Mouse (Mus musculus) left cerebral cortex, adult 8-10 months (tissue): ENCODE data around the gene Rasal3. TPM values are rescaled to one million over a fixed set of nuclear protein-coding genes. Genes with fewer than 3 reads are reported as not detected.

Source experiments
- DNase-seq, 2 experiments: peaks; one replicate each; pipeline ENCODE4 v3.0.0; 2022; ENCODE audit warnings: low spot score in 2 of 2
- total RNA-seq, 4 experiments: library from RNA; stranded (reverse); gene quantifications; 2 replicates each; pipeline ENCODE4 v1.2.4; 2022

Gene Rasal3
- 10 to 100 TPM in 2 of 4 experiments, 1 to 10 TPM in 2; 3.8 to 11.5 (median 7.6) TPM for total RNA-seq

GRCm38 (mm10) chr17:32403417-32403816 is at the start of gene Rasal3:
Gene Rasal3, minus strand, starts transcription at chr17:32403583.
- no peak for DNase-seq

DNA sequence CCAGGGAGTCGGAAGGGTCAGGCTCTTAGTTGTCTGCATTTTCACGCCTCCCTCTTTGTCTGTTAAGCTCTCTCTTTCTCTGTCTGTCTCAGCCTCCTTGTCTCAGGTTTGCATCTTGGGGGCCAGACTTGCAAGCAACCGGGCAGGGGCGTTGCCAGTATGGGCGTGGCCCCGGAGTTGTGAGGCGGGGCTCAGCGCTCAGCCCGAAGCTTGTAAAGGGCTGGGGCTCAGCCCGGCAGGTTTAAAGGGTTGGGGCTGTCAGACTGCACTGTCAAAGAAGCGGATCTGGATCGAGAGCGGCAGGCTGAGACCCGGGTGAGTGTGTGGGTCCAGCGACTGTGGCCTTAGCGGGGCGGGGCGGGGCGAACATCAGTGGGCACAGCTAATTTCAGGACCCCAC is 49.1 kb upstream of the Rasal3 start, which contains the start of gene Cyp4f39:
TSS of gene Cyp4f39 (plus strand) at position 242 of the 400 bp plus-strand sequence.
- no peak for DNase-seq

- DNase-seq, result no peak
These were observed 47.6 kb upstream of the Rasal3 start for GRCm38 (mm10) chr17:32450844-32451537.

- no peak for DNase-seq
These were observed 45.7 kb upstream of the Rasal3 start for GRCm38 (mm10) chr17:32449042-32449441.

DNA sequence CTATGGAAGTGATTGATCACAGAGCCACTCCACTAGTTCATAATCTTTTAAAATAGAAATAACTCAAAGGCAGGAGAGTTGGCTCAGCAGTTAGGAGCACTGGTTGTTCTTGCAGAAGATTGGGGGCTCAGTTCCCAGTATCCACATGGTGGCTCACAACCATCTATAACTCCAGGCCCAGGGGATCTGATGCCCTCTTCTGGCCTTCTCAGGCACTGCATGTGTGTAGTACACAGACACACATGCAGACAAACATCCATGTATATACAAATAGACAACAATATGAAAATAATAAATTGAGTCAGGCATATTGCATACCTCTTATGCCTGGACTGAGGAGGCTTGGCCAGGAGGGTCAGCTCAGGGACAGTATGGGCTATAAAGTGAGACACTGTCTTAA is 43.8 kb upstream of the Rasal3 start:
- DNase-seq, result no peak

GRCm38 (mm10) chr17:32445016-32445415 is 41.6 kb upstream of the Rasal3 start:
- DNase-seq, result no peak

DNA sequence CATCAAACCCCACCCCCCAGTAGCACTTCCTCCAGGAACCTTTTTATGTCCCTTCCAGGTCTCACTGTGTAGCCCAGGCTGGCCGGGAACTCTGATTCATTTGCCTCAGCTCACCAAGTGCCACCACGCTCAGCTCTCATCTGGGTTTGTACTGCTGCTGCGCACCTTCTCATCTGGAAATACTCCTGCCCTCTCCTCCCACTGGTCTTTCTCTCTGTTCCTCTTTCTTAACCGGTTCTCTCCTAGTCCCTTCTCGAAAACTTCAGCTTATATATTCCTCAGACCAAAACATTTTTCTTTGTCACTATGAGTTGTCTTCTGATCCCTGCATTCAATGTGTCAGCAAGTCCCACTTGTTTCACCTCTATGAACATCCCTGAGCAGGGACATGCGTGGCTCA is 39.9 kb upstream of the Rasal3 start:
- DNase-seq, result no peak

- no peak for DNase-seq
These were observed 33.7 kb upstream of the Rasal3 start for GRCm38 (mm10) chr17:32437106-32437505.

DNA sequence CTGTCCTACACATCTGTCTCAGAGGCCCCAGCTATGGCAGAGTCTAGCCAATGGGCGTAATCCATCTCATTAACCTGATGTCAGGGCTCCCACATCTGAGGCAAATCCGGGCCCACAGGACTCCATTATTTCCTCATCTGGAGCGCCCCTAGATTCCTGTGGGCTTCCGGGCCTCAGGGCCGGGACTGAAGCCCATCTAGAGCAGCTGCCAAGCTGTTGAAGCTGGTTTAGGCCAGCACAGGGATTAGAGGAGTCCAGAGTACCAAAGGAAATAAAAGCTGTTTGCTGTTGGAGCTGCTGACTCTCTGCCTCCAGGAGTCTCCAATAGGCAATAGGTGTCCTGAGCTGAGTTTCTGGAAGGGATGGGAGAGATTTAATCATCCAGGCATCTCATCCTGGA is 31.8 kb upstream of the Rasal3 start:
- no peak for DNase-seq

DNA sequence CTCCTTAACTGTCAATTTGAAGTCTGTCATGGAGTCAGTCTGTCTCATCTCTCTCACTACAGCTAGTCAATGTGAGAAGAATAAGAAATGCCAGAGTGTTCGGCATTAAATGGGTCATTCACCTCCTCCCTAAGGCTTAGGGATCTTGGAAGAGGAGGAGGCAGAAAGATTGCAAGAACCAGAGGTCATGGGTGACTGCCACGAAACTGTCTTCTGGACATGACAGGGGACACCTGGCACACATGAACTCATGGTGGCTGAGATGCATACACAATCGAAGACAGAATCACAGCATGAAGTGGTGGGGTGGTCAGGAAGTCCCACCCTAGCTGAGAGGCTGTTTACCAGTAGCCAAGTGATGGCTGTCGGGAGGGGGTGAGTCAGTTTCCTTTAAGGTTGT is 30.9 kb upstream of the Rasal3 start:
- no peak for DNase-seq

- DNase-seq, result no peak
These were observed 28.6 kb upstream of the Rasal3 start for GRCm38 (mm10) chr17:32431972-32432371.

- no peak for DNase-seq
These were observed 23.2 kb upstream of the Rasal3 start for GRCm38 (mm10) chr17:32426610-32427009.

- DNase-seq, result no peak
These were observed 20.7 kb upstream of the Rasal3 start, which contains the start of gene Pglyrp2 for GRCm38 (mm10) chr17:32424034-32424433. Gene Pglyrp2, minus strand, starts transcription at chr17:32424167.

GRCm38 (mm10) chr17:32420781-32421180 is 17.4 kb upstream of the Rasal3 start:
- DNase-seq, result no peak

DNA sequence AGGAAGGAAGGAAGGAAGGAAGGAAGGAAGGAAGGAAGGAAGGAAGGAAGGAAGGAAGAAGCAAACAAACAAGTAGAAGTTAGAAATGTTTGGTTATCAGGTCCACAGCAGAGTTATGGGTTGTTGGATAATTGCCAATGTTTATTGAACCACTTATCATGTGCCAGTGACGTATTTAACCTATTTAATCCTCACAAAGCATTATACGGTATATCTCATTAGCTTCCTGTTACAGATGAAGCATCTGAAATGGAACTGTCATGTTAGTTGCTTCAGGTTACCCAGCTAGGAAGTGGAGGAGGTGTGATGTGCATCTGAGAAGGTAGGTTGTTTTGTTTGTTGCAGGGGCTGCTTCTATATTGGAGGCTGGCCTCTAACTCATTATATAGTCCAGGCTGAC is 16.6 kb upstream of the Rasal3 start:
- no peak for DNase-seq

- no peak for DNase-seq
These were observed 13.4 kb upstream of the Rasal3 start for GRCm38 (mm10) chr17:32416771-32417170.

GRCm38 (mm10) chr17:32415417-32416020 is 12.1 kb upstream of the Rasal3 start:
- no peak for DNase-seq

- no peak for DNase-seq
These were observed 8.5 kb upstream of the Rasal3 start for GRCm38 (mm10) chr17:32411898-32412297.

DNA sequence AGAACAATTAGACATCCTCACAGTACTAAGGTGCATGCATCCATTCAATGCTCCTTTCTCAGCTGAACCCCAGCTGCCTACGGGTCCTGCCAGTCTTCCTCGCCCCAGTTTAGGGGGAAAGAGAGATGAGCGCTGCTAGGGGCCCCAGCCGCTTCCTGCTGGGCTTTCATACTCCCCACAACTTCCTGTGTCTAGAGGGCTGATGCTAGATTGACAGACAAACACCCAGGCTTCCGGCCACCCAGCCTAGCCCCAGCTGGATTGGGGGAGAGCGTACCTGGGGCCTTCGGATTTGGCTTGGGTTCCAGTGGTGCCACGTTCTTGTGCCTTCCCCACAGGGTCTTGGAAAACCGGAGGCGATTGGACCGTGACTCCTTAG is 615 bp downstream of the Rasal3 start:
- no peak for DNase-seq

GRCm38 (mm10) chr17:32402011-32402778 is 1.2 kb downstream of the Rasal3 start:
- no peak for DNase-seq

DNA sequence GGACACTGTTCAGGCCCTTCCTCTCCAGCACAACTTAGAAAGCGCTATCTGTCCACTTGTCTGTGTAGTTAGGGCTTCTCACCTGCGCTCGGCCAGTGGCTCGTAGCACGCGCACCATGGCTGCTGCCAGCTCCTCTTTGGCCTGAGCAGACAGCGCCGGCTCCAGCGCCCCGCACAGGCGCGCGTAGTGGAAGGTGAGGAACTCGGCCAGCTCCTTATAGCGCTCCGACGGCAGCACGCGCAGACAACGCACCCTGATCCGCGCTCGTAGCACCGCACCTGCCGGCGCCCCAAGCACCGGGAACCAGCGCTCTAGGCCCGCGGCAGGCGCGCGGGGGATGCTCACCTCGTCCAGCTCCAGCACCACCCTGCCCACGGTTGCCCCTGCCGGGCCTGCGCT is 7.1 kb downstream of the Rasal3 start:
- no peak for DNase-seq

DNA sequence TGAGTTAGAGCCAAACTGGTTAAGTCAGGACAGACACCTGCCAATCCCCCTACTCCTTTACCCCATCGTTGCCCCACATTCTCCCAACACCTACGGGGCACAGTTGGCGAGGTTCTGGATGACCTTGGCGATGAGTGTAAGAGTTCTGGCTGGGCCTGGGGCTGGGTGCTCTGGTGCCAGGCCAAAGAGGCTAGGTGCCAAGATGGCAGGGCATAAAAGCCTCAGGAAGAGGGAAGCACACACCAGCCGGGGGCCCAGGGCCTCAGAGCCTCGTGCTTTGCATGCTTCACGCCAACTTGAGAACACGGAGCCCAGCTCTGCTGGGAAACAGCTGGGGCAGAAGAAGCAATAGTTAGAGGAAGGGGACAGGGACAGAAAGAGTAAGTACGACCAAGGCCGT is 9.4 kb downstream of the Rasal3 start:
- no peak for DNase-seq
